ENCODE assay signal across 8 mouse cellular contexts in the genomic region with DNA sequence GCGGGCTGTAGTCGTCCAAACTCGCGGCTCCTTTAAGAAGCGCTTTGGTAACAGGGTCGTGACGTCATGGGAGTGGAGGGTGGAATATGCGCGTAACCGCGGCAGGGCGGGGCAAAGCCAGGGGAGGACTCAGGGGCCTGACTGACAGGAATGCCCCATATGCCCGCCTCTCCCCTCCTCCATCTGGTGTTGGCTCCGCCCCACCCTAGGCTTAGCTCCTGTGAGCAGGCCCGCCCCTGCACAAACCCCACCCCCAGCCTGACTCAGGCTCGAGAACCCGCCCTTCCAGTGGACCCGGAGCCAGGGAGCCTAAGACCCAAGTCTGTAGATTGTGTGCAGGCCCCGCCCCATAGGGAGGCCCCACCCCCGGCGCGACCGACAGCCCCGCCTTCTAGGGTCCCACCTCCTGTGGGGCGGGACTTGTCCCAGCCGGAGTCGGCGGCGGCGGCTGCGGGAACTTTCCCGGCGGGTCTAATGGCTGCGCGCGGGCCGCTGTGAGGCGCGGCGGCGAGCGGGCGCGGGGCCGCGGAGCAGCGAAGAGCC. TPM values are rescaled to one million over a fixed set of nuclear protein-coding genes. Genes with fewer than 3 reads are reported as not detected.
DNase-seq lines count a peak whose midpoint lies in the region; ATAC-seq lines count a peak whose summit lies in the region.

A gene (plus strand): TSS at position 440 of the 543 bp plus-strand sequence.

- peak; percentile 99 for DNase-seq in adipocyte (ENCODE audit: low spot score)
- DNase-seq in embryo, embryonic 10 days (ENCODE audit: low spot score) = peak; percentile 100
- peak; percentile 98 for DNase-seq in gastrocnemius, postnatal 10 days
- DNase-seq in induced T-regulatory cell, adult 2 months (ENCODE audit: low read depth) = peak; percentile 99
- peak; percentile 99 for DNase-seq in left cerebral cortex, adult 9 months (ENCODE audit: low spot score in 2 of 2)
- peak; percentile 97 for DNase-seq in right cerebral cortex, postnatal 14 days
- peak; percentile 98 to 99 for DNase-seq in urinary bladder, postnatal 36 days (ENCODE audit: low spot score in 2 of 2)

- peak; percentile 84 for ATAC-seq in megakaryocyte progenitor cell, adult 5-6 weeks (replicated peaks; ENCODE audit: poor library complexity)

RNA-seq across cellular contexts. Expression of the gene that starts here (rescaled TPM):
- 10 to 100 TPM; 52.5 to 53.3 TPM for total RNA-seq in gastrocnemius, postnatal 10 days (2021)
- total RNA-seq in megakaryocyte progenitor cell, adult 5-6 weeks (2015) = 8.5 and 9.9 TPM in 2 replicates
- total RNA-seq in megakaryocyte progenitor cell, adult 5-6 weeks (2017) = 4.9 and 11.2 TPM in 2 replicates

Comparison
In these comparisons a context has a peak if more than half of its experiments do, and no peak if none do; other contexts are left out.
1. Peak in every context shown above with its lines: DNase-seq and ATAC-seq.
2. RNA of the gene that starts here (total RNA-seq): 52.5 to 53.3 TPM in gastrocnemius, postnatal 10 days; 4.9 to 11.2 TPM in megakaryocyte progenitor cell, adult 5-6 weeks; every median in the first group is over 4 times any median in the second.